Mouse (Mus musculus) G1E (cell line): ENCODE results near the gene Ckap5.

ENCODE experiments used
- CTCF ChIP-seq: IDR thresholded peaks from 2 replicates; pipeline ENCODE4 v1.5.1; 2012; ENCODE audit warnings: low read depth, low read length, inconsistent platforms, mixed read lengths
- GATA1 ChIP-seq: IDR thresholded peaks from 2 replicates; pipeline ENCODE4 v1.6.1; 2012; ENCODE audit warnings: borderline replicate concordance, low read length, inconsistent platforms, mixed read lengths
- GATA2 ChIP-seq: IDR thresholded peaks from 2 replicates; pipeline ENCODE4 v1.6.1; 2012; ENCODE audit warnings: low read depth, low read length, inconsistent platforms, borderline replicate concordance
- TAL1 ChIP-seq: conservative IDR thresholded peaks from 2 replicates; pipeline ENCODE4 v1.6.1; 2012; ENCODE audit warnings: low read depth, low read length, inconsistent platforms, mixed read lengths

DNA sequence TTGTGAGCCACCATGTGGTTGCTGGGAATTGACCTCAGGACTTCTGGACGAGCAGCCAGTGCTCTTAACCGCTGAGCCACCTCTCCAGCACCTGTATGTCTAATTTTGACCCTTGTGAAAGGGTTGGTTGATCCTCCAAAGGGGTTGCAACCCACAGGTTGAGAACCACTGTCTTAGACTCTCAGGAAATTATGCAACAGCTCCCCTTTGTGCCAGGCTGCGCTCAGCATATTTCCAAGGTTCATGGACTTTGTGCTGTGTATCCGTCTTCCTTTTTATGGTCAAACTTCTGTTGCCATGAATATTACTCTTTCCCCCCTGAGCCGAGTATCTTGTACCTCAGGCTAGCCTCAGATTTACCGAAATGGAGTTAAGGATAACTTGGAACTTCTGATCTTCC lies 134.4 kb downstream of the Ckap5 start:
- TF ChIP-seq CTCF = no peak
- no peak for TF ChIP-seq TAL1
- no peak for TF ChIP-seq GATA2
- TF ChIP-seq GATA1 = no peak
